Mouse (Mus musculus): ENCODE measurements at regions not wholly inside any gene's neighbourhood (a gene's known extent, or its start where the extent isn't known, plus 50 kb on each side); places are given as distances from the start of the nearest gene placed in this dataset.

DNA sequence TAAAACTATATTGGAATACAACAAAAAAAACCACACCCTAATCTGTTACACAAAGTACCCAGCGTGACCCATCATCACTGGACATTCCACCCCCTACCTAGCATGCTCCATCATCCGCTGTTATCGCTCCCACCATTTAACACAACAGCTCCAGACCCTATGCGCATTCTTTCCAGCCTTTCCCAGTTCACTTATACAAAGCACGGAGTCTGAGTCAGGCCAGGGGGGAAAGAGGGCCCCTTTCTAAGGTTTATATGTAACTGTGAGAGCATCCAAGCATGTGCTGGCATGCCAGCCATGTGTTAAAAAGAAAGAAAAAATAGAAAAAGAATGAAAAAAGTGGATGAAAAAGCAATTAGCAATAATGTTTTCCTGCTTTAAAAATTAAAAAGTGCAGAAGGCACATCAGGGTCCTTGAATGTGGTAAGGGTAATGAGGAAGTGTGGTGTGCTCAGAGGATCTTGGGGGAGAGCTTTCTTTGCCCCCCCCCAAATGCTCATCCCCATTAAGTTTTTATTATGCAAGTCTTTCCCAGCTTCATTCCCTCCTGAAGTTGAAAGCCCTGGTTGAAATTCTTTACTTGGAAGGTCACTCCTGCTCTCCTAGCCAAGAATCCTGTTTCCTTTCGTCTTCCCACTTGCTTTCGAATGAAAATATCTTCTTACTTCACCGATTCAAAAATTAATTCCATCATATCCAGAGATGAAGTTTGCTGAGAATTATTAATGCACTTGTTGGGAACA is 180.7 kb upstream of the Cited2 start:
- Histone ChIP-seq H3K9ac (ENCODE audit: low read depth, low read length) (no peak overlapping the region), H3K27ac (peak overlapping the region; percentile 37), H3K4me1 (ENCODE audit: control insufficient read depth, insufficient read depth, low read length) (peaks cover 2% of the 10 kb centered on the region), H3K27me3 (ENCODE audit: control insufficient read depth, insufficient read depth, low read length) (no peaks in the 10 kb centered on the region), H3K79me2 (replicated peaks; ENCODE audit: control insufficient read depth, insufficient read depth, low read length) (no peaks in the 10 kb centered on the region), H3K4me3 (no peak overlapping the region), H3K36me3 (ENCODE audit: control insufficient read depth, insufficient read depth, low read length) (no peaks in the 10 kb centered on the region)
- intact Hi-C loops (cut with DNase I), result loop anchor here (10.0 kb wide), 1 partner anchor 183 kb away; the partner anchor contains the start of gene Cited2
- no peak for TF ChIP-seq EP300 (IDR thresholded peaks at IDR 0.05; ENCODE audit: insufficient read depth, low read depth, low read length)
- no peak for TF ChIP-seq POLR2A (IDR thresholded peaks at IDR 0.05; ENCODE audit: insufficient read depth, low read depth, low read length)
- TF ChIP-seq CTCF (IDR thresholded peaks at IDR 0.05), result no peak
- 71% methylated on average over 8 of the region's 8 CpGs for WGBS
- no peak for DNase-seq

DNA sequence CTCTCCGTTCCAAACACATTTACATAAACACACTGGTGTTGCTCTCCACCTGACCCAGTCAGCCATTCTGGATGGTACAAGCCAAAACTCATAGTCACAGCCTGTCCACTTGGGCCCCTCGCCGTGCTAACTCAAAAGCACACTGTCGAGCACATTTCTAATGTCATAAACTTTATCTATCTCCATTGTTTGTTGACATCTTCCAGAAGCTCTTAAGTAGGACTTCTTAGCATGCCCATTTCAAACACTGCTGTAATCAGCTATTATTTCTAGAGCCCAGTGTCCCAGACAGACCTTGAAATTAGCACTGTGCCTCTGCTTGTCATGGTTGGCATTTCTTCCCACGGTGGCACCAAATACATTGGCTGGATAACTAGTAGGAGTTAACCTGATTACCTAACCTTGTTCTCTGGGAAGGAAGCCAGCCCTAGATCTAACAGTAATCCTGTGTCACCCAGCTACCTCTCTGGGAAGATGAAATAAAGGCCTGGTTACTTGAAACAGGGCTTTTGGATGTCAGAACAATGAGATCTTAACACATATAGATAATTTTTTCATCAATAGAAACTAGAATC is 180.1 kb upstream of the Cited2 start:
- H3K4me3 ChIP-seq, result no peak overlapping the region
- intact Hi-C loops (cut with DNase I), result loop anchor here (10.0 kb wide), 1 partner anchor 182 kb away; the partner anchor contains the start of gene Cited2
- H3K9ac ChIP-seq (ENCODE audit: low read depth, low read length), result no peak overlapping the region
- TF ChIP-seq EP300 (IDR thresholded peaks at IDR 0.05; ENCODE audit: insufficient read depth, low read depth, low read length) (no peak), CTCF (IDR thresholded peaks at IDR 0.05) (no peak), POLR2A (IDR thresholded peaks at IDR 0.05; ENCODE audit: insufficient read depth, low read depth, low read length) (no peak)
- peaks cover 2% of the 10 kb centered on the region for H3K4me1 ChIP-seq (ENCODE audit: control insufficient read depth, insufficient read depth, low read length)
- DNase-seq, result peak in 1 of 2 experiments; percentile 43
- WGBS, result 35% methylated on average over 5 of the region's 5 CpGs
- H3K27ac ChIP-seq, result peak overlapping the region; percentile 37
- H3K79me2 ChIP-seq (replicated peaks; ENCODE audit: control insufficient read depth, insufficient read depth, low read length), result no peaks in the 10 kb centered on the region
- H3K27me3 ChIP-seq (ENCODE audit: control insufficient read depth, insufficient read depth, low read length), result no peaks in the 10 kb centered on the region
- no peaks in the 10 kb centered on the region for H3K36me3 ChIP-seq (ENCODE audit: control insufficient read depth, insufficient read depth, low read length)

DNA sequence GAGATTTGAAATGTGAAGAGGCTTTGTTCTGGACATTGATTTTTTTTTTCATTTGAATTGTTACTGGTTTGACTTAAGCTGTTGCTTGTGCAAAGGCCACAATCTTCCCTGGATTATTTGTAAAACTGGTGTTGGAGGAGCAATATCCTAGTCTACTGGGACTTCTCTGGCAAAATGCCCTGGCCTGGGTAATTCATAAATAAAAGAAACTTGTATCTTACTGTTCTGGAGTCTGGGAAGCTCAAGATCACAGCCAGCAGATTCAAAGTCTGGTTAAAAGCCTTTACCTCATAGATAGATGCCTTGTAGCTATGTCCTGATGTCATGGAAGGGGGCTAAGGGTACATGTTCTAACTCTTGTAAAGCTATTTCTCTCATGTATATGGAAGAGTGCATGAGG is 177.7 kb upstream of the Cited2 start:
- no peaks in the 10 kb centered on the region for H3K36me3 ChIP-seq (ENCODE audit: control insufficient read depth, insufficient read depth, low read length)
- TF ChIP-seq POLR2A (IDR thresholded peaks at IDR 0.05; ENCODE audit: insufficient read depth, low read depth, low read length) (no peak), CTCF (IDR thresholded peaks at IDR 0.05) (no peak), EP300 (IDR thresholded peaks at IDR 0.05; ENCODE audit: insufficient read depth, low read depth, low read length) (no peak)
- DNase-seq, result no peak
- H3K9ac ChIP-seq (ENCODE audit: low read depth, low read length), result no peak overlapping the region
- no peaks in the 10 kb centered on the region for H3K27me3 ChIP-seq (ENCODE audit: control insufficient read depth, insufficient read depth, low read length)
- peaks cover 2% of the 10 kb centered on the region for H3K4me1 ChIP-seq (ENCODE audit: control insufficient read depth, insufficient read depth, low read length)
- H3K27ac ChIP-seq, result no peak overlapping the region
- no peak overlapping the region for H3K4me3 ChIP-seq
- H3K79me2 ChIP-seq (replicated peaks; ENCODE audit: control insufficient read depth, insufficient read depth, low read length), result no peaks in the 10 kb centered on the region
- intact Hi-C loops (cut with DNase I), result loop anchor here (10.0 kb wide), 1 partner anchor 180 kb away; the partner anchor contains the start of gene Cited2

DNA sequence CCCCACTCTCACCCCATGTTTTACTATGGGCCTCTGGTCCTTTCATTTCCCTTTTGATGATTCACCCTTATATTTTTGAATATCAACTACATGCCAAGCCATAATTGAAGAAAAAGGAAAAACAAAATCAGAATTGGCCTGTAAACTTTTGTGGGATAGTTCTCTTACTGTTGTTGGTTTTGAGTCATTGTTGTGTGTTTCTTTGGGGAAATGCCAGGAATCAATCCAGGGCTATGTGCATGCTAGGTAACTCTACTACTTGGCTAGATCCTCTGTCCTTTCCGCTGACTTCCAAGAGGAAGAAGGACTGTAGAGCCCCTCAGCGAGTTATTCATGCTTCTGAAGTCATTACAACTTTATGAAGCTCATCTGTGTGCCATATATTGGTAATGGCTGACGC is 175.0 kb upstream of the Cited2 start:
- H3K27me3 ChIP-seq (ENCODE audit: control insufficient read depth, insufficient read depth, low read length), result no peaks in the 10 kb centered on the region
- no peak overlapping the region for H3K27ac ChIP-seq
- H3K4me1 ChIP-seq (ENCODE audit: control insufficient read depth, insufficient read depth, low read length), result no peaks in the 10 kb centered on the region
- H3K36me3 ChIP-seq (ENCODE audit: control insufficient read depth, insufficient read depth, low read length), result no peaks in the 10 kb centered on the region
- H3K79me2 ChIP-seq (replicated peaks; ENCODE audit: control insufficient read depth, insufficient read depth, low read length), result no peaks in the 10 kb centered on the region
- DNase-seq, result no peak
- TF ChIP-seq EP300 (IDR thresholded peaks at IDR 0.05; ENCODE audit: insufficient read depth, low read depth, low read length) (no peak), POLR2A (IDR thresholded peaks at IDR 0.05; ENCODE audit: insufficient read depth, low read depth, low read length) (no peak), CTCF (IDR thresholded peaks at IDR 0.05) (no peak)
- no peak overlapping the region for H3K4me3 ChIP-seq
- WGBS, result 92% methylated on average over 3 of the region's 3 CpGs
- intact Hi-C loops (cut with DNase I), result loop anchor here (10.0 kb wide), 1 partner anchor 177 kb away; the partner anchor contains the start of gene Cited2
- H3K9ac ChIP-seq (ENCODE audit: low read depth, low read length), result no peak overlapping the region

DNA sequence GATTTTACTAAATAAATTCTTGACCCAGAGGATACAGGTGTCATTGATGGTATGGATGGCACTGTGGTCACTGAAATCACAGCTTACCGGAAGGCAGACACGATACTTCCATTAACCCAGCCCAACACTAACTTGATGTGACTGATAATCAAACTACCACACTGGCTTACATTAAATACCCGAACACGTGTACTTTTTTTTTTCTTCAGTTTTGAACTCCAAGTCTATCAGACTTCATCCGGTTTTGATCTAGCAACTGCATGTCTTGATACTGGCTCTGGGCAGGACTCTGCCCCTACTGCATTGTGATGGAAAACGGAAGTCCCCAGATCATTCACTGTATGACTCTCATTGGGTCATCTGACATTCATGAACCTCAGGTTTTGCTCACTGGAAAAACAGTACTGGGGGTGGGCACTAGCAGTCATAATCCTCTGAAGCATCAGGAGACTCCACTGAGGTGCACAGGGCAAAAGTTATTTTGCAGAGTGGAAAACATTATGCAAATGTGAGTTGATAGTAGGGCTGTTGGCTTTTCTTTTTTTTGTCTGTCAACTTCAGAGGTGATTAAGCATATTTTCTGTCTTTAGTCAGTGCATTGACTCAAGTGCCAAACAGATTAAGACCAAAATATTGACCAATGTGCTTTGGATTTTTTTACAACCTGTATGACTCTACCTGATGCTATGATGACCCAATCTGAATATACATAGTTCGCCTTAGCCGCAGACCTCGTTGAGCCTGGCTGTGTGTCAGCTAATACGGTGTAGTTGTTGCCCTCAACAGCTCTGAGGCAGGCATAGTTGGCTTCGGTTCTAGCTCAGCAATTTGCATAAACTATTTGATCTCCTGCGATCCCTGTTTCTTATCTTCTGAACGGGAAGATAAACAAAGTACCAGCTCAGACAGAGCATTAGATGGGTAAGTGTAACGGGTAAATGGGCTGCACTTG is 174.1 kb upstream of the Cited2 start:
- no peak overlapping the region for H3K9ac ChIP-seq (ENCODE audit: low read depth, low read length)
- no peaks in the 10 kb centered on the region for H3K27me3 ChIP-seq (ENCODE audit: control insufficient read depth, insufficient read depth, low read length)
- no peak overlapping the region for H3K27ac ChIP-seq
- no peak overlapping the region for H3K4me3 ChIP-seq
- intact Hi-C loops (cut with DNase I), result loop anchor here (10.0 kb wide), 1 partner anchor 176 kb away; the partner anchor contains the start of gene Cited2
- 71% methylated on average over 14 of the region's 14 CpGs for WGBS
- no peak for DNase-seq
- no peaks in the 10 kb centered on the region for H3K79me2 ChIP-seq (replicated peaks; ENCODE audit: control insufficient read depth, insufficient read depth, low read length)
- no peaks in the 10 kb centered on the region for H3K4me1 ChIP-seq (ENCODE audit: control insufficient read depth, insufficient read depth, low read length)
- TF ChIP-seq EP300 (IDR thresholded peaks at IDR 0.05; ENCODE audit: insufficient read depth, low read depth, low read length) (no peak), CTCF (IDR thresholded peaks at IDR 0.05) (no peak), POLR2A (IDR thresholded peaks at IDR 0.05; ENCODE audit: insufficient read depth, low read depth, low read length) (no peak)
- no peaks in the 10 kb centered on the region for H3K36me3 ChIP-seq (ENCODE audit: control insufficient read depth, insufficient read depth, low read length)

Data from heart, adult 2 months (tissue).